Mouse (Mus musculus) kidney, adult 2 months (tissue): ENCODE data around the gene Sik2.

Experiments
- CTCF ChIP-seq: fragments of 200-500 bp; conservative IDR thresholded peaks from 2 replicates; pipeline ENCODE4 v1.5.1; 2011; ENCODE audit warnings: low read depth, mild to moderate bottlenecking, control low read depth, low read length, moderate library complexity, mixed read lengths; ENCODE audit not compliant: insufficient read depth, insufficient read length
- POLR2A ChIP-seq: fragments of 200-500 bp; IDR thresholded peaks from one replicate; pipeline ENCODE4 v1.6.1; 2011; ENCODE audit warnings: low read depth, low read length, control low read depth

- TF ChIP-seq CTCF (no peak), POLR2A (no peak)
Observed at GRCm38 (mm10) chr9:50974631-50975030, 34.2 kb downstream of the Sik2 start.
